Mouse (Mus musculus) testis, adult 2 months (tissue): ENCODE results near the gene Cdyl2. TPM values are rescaled to one million over a fixed set of nuclear protein-coding genes. Genes with fewer than 3 reads are reported as not detected.

Experiments used
- H3K27ac ChIP-seq: fragments of 200-500 bp; 2 replicates; pipeline ENCODE4 v1.5.1; 2012; ENCODE audit warnings: low read depth, low read length; ENCODE audit not compliant: control insufficient read depth, insufficient read depth
- H3K27me3 ChIP-seq: fragments of 200-500 bp; 2 replicates; pipeline ENCODE4 v1.6.1; 2012; ENCODE audit warnings: mild to moderate bottlenecking, low read length, moderate library complexity; ENCODE audit not compliant: control insufficient read depth, insufficient read depth
- H3K36me3 ChIP-seq: fragments of 200-500 bp; 2 replicates; pipeline ENCODE4 v1.6.1; 2012; ENCODE audit warnings: mild to moderate bottlenecking, low read length; ENCODE audit not compliant: control insufficient read depth, insufficient read depth
- H3K4me1 ChIP-seq: fragments of 200-500 bp; 2 replicates; pipeline ENCODE4 v1.6.1; 2012; ENCODE audit warnings: low read length; ENCODE audit not compliant: control insufficient read depth, insufficient read depth
- H3K4me3 ChIP-seq: fragments of 200-500 bp; 2 replicates; pipeline ENCODE4 v1.5.1; 2012; ENCODE audit warnings: low read depth, mild to moderate bottlenecking, low read length, moderate library complexity, mixed read lengths; ENCODE audit not compliant: control insufficient read depth
- CTCF ChIP-seq: fragments of 200-500 bp; IDR thresholded peaks from 2 replicates; pipeline ENCODE4 v1.5.1; 2012; ENCODE audit warnings: low read depth, mild to moderate bottlenecking, inconsistent platforms, low read length, moderate library complexity; ENCODE audit not compliant: control insufficient read depth, insufficient read depth, insufficient replicate concordance
- POLR2A ChIP-seq: fragments of 200-500 bp; IDR thresholded peaks from 2 replicates; pipeline ENCODE4 v1.6.1; 2012; ENCODE audit warnings: low read depth, mild to moderate bottlenecking, inconsistent platforms, low read length, moderate library complexity; ENCODE audit not compliant: control insufficient read depth
- polyA plus RNA-seq: library from polyadenylated mRNA; depleted of rRNA; stranded (reverse); fragments of >200 nt; gene quantifications from 2 replicates; pipeline ENCODE4 v1.2.3, GENCODE M21; 2012

Cdyl2 gene
- polyA plus RNA-seq, 1 experiment: 11.9 TPM

- H3K27ac ChIP-seq: no peak overlapping the region
- TF ChIP-seq CTCF (peak; percentile 77; the same call in 1 of the 2 replicates), POLR2A (no peak)
Observed at GRCm38 (mm10) chr8:116602806-116603205, 130.0 kb downstream of the Cdyl2 start.

GRCm38 (mm10) chr8:116599728-116600127 lies 133.1 kb downstream of the Cdyl2 start:
- TF ChIP-seq POLR2A (no peak), CTCF (no peak)
- Histone ChIP-seq H3K4me1 (no peaks in the 10 kb centered on the region), H3K4me3 (no peak overlapping the region), H3K27ac (no peak overlapping the region), H3K36me3 (no peaks in the 10 kb centered on the region), H3K27me3 (no peaks in the 10 kb centered on the region)

More at GRCm38 (mm10) chr8:116602806-116603205, 130.0 kb downstream of the Cdyl2 start:
- no peaks in the 10 kb centered on the region for H3K36me3 ChIP-seq
- no peak overlapping the region for H3K4me3 ChIP-seq
- peaks cover 5% of the 10 kb centered on the region; the same call in 1 of the 2 replicates for H3K4me1 ChIP-seq
- H3K27me3 ChIP-seq: no peaks in the 10 kb centered on the region

GRCm38 (mm10) chr8:116591226-116591625 lies 141.6 kb downstream of the Cdyl2 start:
- no peaks in the 10 kb centered on the region for H3K27me3 ChIP-seq
- H3K27ac ChIP-seq: no peak overlapping the region
- H3K4me3 ChIP-seq: no peak overlapping the region
- H3K36me3 ChIP-seq: no peaks in the 10 kb centered on the region
- TF ChIP-seq CTCF (no peak), POLR2A (no peak)
- H3K4me1 ChIP-seq: peaks cover 7% of the 10 kb centered on the region

- no peak for TF ChIP-seq CTCF
- no peak for TF ChIP-seq POLR2A
- H3K27me3 ChIP-seq: no peaks in the 10 kb centered on the region
- no peak overlapping the region for H3K4me3 ChIP-seq
- H3K27ac ChIP-seq: no peak overlapping the region
- peaks cover 7% of the 10 kb centered on the region for H3K4me1 ChIP-seq
- no peaks in the 10 kb centered on the region for H3K36me3 ChIP-seq
Observed at GRCm38 (mm10) chr8:116590546-116590945, 142.2 kb downstream of the Cdyl2 start.

- TF ChIP-seq CTCF (no peak), POLR2A (no peak)
- Histone ChIP-seq H3K27ac (no peak overlapping the region), H3K4me3 (no peak overlapping the region), H3K4me1 (peaks cover 7% of the 10 kb centered on the region), H3K27me3 (no peaks in the 10 kb centered on the region), H3K36me3 (no peaks in the 10 kb centered on the region)
Observed at GRCm38 (mm10) chr8:116590106-116590505, 142.7 kb downstream of the Cdyl2 start.

- peaks cover 7% of the 10 kb centered on the region for H3K4me1 ChIP-seq
- H3K4me3 ChIP-seq: peak overlapping the region; percentile 41
- H3K27ac ChIP-seq: no peak overlapping the region
- no peaks in the 10 kb centered on the region for H3K27me3 ChIP-seq
- TF ChIP-seq CTCF: no peak
- TF ChIP-seq POLR2A: no peak
- H3K36me3 ChIP-seq: no peaks in the 10 kb centered on the region
Observed at GRCm38 (mm10) chr8:116587616-116588468, 144.9 kb downstream of the Cdyl2 start.

GRCm38 (mm10) chr8:116581318-116582019 lies 151.3 kb downstream of the Cdyl2 start:
- H3K27ac ChIP-seq: no peak overlapping the region
- no peak for TF ChIP-seq CTCF
- no peak for TF ChIP-seq POLR2A
- no peaks in the 10 kb centered on the region for H3K27me3 ChIP-seq
- no peaks in the 10 kb centered on the region for H3K4me1 ChIP-seq
- H3K36me3 ChIP-seq: no peaks in the 10 kb centered on the region
- no peak overlapping the region for H3K4me3 ChIP-seq
